Mouse (Mus musculus) left cerebral cortex, postnatal 4 days (tissue): Measurements from ENCODE around the gene Zkscan16. TPM values are rescaled to one million over a fixed set of nuclear protein-coding genes. Genes with fewer than 3 reads are reported as not detected.
A peak's percentile ranks its signal among the peaks of the same experiment; 100 is the strongest.

Experiments
- DNase-seq: peaks from one replicate; pipeline ENCODE4 v3.0.0-alpha.2; 2022
- intact Hi-C: fragments of 180-260 bp; cut with DNase I; formaldehyde crosslinking; loops from one replicate; pipeline ENCODE4 v1.15.1; 2025
- total RNA-seq, 2 experiments: library from RNA; stranded (reverse); gene quantifications; 2 replicates each; pipeline ENCODE4 v1.2.3; 2021

Zkscan16 gene
- total RNA-seq, 2 experiments from 2014 or later = 11.9 to 13.0 TPM

DNA sequence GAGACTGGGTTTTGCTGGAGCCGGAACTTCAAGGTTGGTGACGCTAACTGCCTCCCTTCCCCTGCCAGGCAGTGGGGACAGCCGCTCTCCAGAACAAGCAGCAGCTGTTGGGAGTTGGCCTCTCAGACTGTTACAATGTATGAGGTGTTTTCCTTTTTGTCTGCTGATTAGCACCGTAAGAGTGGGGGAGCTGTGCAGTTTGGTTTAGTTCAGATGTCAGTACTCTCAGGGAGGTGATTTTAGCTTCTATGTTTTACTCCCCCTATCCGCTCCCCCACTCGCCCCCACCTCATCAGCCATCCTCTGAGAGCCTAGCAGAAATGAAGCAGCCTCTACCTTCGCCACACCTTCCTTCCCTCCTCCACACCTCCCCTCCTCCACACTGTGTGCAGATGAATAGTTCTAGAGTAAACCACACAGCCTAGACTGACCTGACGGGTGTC, 51.8 kb downstream of the Zkscan16 start:
- DNase-seq = no peak
- intact Hi-C loops = loop anchor here (5.0 kb wide), 1 partner anchor 728 kb away; no protein-coding TSS in a partner anchor

- DNase-seq = no peak
- intact Hi-C loops = loop anchor here (5.0 kb wide), 1 partner anchor 730 kb away; no protein-coding TSS in a partner anchor
Observed at GRCm38 (mm10) chr4:58997081-58997480, 53.7 kb downstream of the Zkscan16 start.

DNA sequence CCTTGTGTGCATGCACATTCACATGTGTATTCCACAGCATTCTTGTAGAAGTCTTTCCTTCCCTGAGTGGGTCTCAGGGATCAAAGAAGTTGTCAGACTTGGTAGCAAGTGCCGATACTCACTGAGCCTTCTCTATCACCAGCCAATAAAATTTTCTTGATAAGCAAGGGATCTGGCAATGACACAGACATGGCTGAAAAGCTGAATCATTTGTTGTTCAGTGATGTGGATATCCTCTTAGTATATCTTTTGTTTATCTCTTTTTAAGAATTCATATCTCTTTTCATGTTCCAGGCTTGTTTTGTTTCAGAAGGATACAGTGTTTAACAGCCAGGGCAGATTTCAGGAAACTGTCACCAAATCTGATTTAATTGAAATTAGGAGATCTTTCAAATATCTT, 55.3 kb downstream of the Zkscan16 start:
- DNase-seq = no peak
- intact Hi-C loops = loop anchor here (5.0 kb wide), 1 partner anchor 731 kb away; no protein-coding TSS in a partner anchor

DNA sequence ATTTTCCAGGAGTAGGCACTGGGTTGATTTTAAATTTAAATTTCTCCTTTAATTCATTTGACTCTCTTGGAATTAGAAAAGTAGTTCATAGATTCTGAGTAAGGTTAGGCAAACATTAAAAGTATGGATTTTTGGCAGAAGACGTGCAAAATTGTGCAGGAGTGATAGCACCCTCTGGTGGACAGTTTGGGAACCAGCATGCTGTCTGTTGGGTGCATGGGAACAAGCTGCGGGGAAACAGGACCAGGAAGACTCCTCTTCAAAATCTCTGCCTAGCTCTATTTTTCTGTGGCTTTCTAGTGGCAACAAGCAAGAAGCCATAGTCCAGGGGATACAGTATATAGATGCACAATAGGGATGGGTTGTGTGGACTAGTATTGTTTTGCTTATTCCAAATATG, 56.3 kb downstream of the Zkscan16 start:
- peak; percentile 66 for DNase-seq
- intact Hi-C loops = loop anchor here (5.0 kb wide), 1 partner anchor 732 kb away; no protein-coding TSS in a partner anchor

DNA sequence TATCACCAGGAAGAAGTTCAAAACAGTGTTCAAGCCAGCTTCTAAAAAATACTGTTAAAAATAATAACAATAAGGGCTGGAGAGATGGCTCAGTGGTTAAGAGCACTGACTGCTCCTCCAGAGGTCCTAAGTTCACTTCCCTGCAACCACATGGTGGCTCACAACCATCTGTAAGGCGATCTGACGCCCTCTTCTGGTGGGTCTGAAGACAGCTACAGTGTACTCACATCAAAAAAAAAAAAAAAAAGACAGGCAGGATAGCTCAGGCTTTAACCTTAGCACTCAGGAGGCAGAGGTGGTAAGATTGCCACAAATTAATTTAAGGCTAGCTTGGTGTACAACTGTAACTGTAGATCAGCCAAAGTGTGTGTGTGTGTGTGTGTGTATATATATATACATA, 57.2 kb downstream of the Zkscan16 start:
- peak; percentile 10 for DNase-seq
- intact Hi-C loops = no loop called here

DNA sequence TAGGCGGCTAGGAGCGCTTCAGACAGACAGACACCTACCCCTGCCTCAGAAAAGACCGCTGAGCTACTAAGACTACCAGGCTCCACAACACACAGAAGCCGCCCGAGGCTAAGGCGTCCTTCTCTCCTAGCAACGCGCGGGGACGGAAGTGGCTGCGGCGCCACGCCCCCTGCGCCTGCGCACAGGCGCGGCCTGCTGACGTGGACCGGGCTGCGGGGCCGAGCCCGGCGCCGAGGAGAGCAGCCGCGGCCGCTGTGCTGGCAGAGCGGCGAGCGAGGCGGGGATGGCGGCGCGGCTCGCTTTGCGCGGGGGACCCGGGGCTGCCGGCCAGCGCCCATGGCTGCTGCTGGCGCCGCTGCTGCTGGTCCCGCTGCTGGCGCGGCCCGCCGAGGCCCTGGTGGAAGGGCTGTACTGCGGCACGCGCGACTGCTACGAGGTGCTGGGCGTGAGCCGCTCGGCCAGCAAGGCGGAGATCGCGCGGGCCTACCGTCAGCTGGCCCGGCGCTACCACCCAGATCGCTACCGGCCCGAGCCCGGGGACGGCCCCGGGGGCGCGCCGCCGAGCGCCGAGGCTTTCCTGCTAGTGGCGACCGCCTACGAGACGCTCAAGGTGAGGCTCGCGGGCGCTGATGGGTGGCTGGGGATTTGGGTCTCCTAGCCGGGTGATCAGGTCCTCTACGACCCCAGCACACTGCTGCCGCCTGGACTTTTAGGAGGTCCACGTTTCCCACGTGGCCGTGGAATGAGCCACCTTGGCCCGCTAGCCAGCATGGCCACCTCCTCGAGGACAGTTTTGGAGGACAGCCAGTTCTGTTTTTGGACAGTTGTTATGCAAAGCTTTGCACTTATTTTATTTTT, 59.7 kb downstream of the Zkscan16 start, which contains the start of gene Gm20503:
TSS of gene Gm20503 (plus strand) at position 263 of the 858 bp plus-strand sequence.
- intact Hi-C loops = no loop called here

DNA sequence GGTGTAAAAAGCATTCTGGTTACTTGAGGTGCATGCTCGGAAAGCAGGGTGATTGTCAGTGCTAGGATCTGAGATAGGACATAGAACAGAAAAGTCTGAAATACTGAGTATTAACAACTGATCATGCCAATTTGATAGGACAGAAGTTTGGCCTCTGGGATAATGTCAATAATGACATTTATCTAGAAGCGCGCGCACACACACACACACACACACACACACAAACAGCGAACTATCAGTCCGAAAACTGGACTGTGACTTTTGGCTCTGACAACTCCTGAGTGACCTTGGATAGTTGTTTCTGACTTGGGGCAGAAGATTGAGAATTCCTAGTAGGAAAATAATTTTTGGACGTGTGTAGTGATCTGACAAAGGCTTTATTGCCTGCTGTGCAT, 60.4 kb downstream of the Zkscan16 start:
- intact Hi-C loops = no loop called here
- no peak for DNase-seq

More for the DNA sequence above, 59.7 kb downstream of the Zkscan16 start, which contains the start of gene Gm20503:
- peak; percentile 91 for DNase-seq

DNA sequence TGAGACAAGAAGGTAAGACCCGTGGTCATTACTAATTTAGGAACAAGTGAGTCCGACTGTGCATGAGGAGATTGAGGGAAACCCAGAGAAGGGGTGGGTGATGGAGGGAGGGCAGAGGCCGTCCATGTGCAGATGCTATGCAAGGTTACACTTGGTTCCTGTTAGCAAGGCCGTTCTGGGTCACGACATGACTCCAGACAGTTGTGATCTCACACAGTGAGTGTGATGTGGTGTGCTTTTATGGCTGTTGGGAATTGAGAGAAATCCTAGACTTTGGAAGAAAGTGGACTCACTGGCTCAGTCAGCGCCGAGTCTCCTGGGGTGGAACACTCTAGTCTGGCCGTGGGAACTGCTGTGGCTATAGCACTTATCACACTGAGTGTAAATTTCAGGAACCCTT, 62.8 kb downstream of the Zkscan16 start:
- intact Hi-C loops = no loop called here
- no peak for DNase-seq

GRCm38 (mm10) chr4:59007016-59007415, 63.6 kb downstream of the Zkscan16 start:
- DNase-seq = no peak
- intact Hi-C loops = no loop called here

Other genes with a start within 250 kb of the Zkscan16 start
- under 1 TPM; 0.30 to 0.34 TPM for gene Olfr267, start 155.9 kb upstream of the Zkscan16 start, total RNA-seq
- gene Ecpas, start 30.9 kb upstream of the Zkscan16 start, total RNA-seq = 100 to 1,000 TPM; 143 to 147 TPM
- gene Ptgr1, start 43.5 kb downstream of the Zkscan16 start, total RNA-seq = 1 to 10 TPM; 5.4 to 6.2 TPM
- gene Dnajc25, start 51.4 kb downstream of the Zkscan16 start, total RNA-seq = 1 to 10 TPM; 8.4 to 8.8 TPM
- gene Gm20503, start 59.6 kb downstream of the Zkscan16 start, total RNA-seq = 1 to 10 TPM in 1 of 2 experiments, not detected in 1; 2.3 TPM
- gene Gng10, start 91.5 kb downstream of the Zkscan16 start, total RNA-seq = 100 to 1,000 TPM; 145 to 167 TPM
- not detected for gene AI481877, start 195.4 kb downstream of the Zkscan16 start, total RNA-seq
- 100 to 1,000 TPM; 101 to 104 TPM for gene Ugcg, start 245.6 kb downstream of the Zkscan16 start, total RNA-seq